Mouse (Mus musculus) bone marrow macrophage, adult 2 months (primary cell): ENCODE measurements around the gene Dip2b. TPM values are rescaled to one million over a fixed set of nuclear protein-coding genes. Genes with fewer than 3 reads are reported as not detected.
A peak's percentile ranks its signal among the peaks of the same experiment; 100 is the strongest.

Experiments
- H3K27ac ChIP-seq: 2 replicates; pipeline ENCODE4 v1.5.1; 2012; ENCODE audit warnings: low read depth, low read length; ENCODE audit not compliant: insufficient read depth
- H3K4me1 ChIP-seq: 2 replicates; pipeline ENCODE4 v1.6.1; 2012; ENCODE audit warnings: low read length; ENCODE audit not compliant: control insufficient read depth, insufficient read depth
- H3K4me3 ChIP-seq: 2 replicates; pipeline ENCODE4 v1.5.1; 2012; ENCODE audit warnings: mild to moderate bottlenecking, low read length, moderate library complexity; ENCODE audit not compliant: insufficient read depth
- CTCF ChIP-seq: IDR thresholded peaks from 2 replicates; pipeline ENCODE4 v1.5.1; 2012; ENCODE audit warnings: low read depth, mild to moderate bottlenecking, low read length, moderate library complexity
- POLR2A ChIP-seq: IDR thresholded peaks from 2 replicates; pipeline ENCODE4 v1.6.1; 2012; ENCODE audit warnings: mild to moderate bottlenecking, low read depth, low read length, borderline replicate concordance
- polyA plus RNA-seq: library from polyadenylated mRNA; stranded (reverse); fragments of >200 nt; gene quantifications from 2 replicates; pipeline ENCODE4 v1.2.4, GENCODE M21; 2012; ENCODE audit not compliant: missing spikeins, insufficient read depth, insufficient read length

Gene Dip2b
- polyA plus RNA-seq, 1 experiment = 33.0 TPM

GRCm38 (mm10) chr15:100061377-100061776 lies 22.9 kb downstream of the Dip2b start:
- peaks cover 29% of the 10 kb centered on the region for H3K4me1 ChIP-seq
- TF ChIP-seq CTCF (no peak), POLR2A (no peak)
- H3K4me3 ChIP-seq = no peak overlapping the region
- H3K27ac ChIP-seq = no peak overlapping the region

GRCm38 (mm10) chr15:100063229-100063773 lies 24.8 kb downstream of the Dip2b start:
- TF ChIP-seq CTCF = no peak
- no peak for TF ChIP-seq POLR2A
- H3K4me3 ChIP-seq = no peak overlapping the region
- peaks cover 30% of the 10 kb centered on the region for H3K4me1 ChIP-seq
- no peak overlapping the region for H3K27ac ChIP-seq

GRCm38 (mm10) chr15:100066702-100067101 lies 28.2 kb downstream of the Dip2b start:
- Histone ChIP-seq H3K27ac (no peak overlapping the region), H3K4me3 (no peak overlapping the region), H3K4me1 (peaks cover 19% of the 10 kb centered on the region)
- TF ChIP-seq CTCF (no peak), POLR2A (no peak)

- no peak for TF ChIP-seq POLR2A
- TF ChIP-seq CTCF = no peak
- Histone ChIP-seq H3K27ac (no peak overlapping the region), H3K4me1 (peaks cover 14% of the 10 kb centered on the region), H3K4me3 (no peak overlapping the region)
These were observed 30.6 kb downstream of the Dip2b start for GRCm38 (mm10) chr15:100069101-100069500.

- no peak overlapping the region for H3K27ac ChIP-seq
- no peak for TF ChIP-seq CTCF
- no peak overlapping the region for H3K4me3 ChIP-seq
- peaks cover 14% of the 10 kb centered on the region for H3K4me1 ChIP-seq
These were observed 31.6 kb downstream of the Dip2b start for GRCm38 (mm10) chr15:100070021-100070420.

- Histone ChIP-seq H3K4me3 (no peak overlapping the region), H3K27ac (no peak overlapping the region), H3K4me1 (peaks cover 9% of the 10 kb centered on the region)
- TF ChIP-seq POLR2A (no peak), CTCF (no peak)
These were observed 33.4 kb downstream of the Dip2b start for GRCm38 (mm10) chr15:100071819-100072218.

GRCm38 (mm10) chr15:100073696-100074453 lies 35.4 kb downstream of the Dip2b start:
- Histone ChIP-seq H3K27ac (no peak overlapping the region), H3K4me1 (0 out of 2 replicates have a peak, but pooled peaks cover 2% of the 10 kb centered on the region), H3K4me3 (no peak overlapping the region)
- no peak for TF ChIP-seq POLR2A
- no peak for TF ChIP-seq CTCF

- no peak for TF ChIP-seq CTCF
- TF ChIP-seq POLR2A = no peak
- peaks cover 3% of the 10 kb centered on the region for H3K4me1 ChIP-seq
- H3K27ac ChIP-seq = no peak overlapping the region
- H3K4me3 ChIP-seq = no peak overlapping the region
These were observed 36.3 kb downstream of the Dip2b start for GRCm38 (mm10) chr15:100074754-100075153.

GRCm38 (mm10) chr15:100076362-100076761 lies 37.9 kb downstream of the Dip2b start:
- Histone ChIP-seq H3K4me3 (no peak overlapping the region), H3K4me1 (peaks cover 12% of the 10 kb centered on the region), H3K27ac (no peak overlapping the region)
- TF ChIP-seq POLR2A (no peak), CTCF (no peak)

- Histone ChIP-seq H3K4me1 (peaks cover 50% of the 10 kb centered on the region), H3K27ac (peak overlapping the region; percentile 69), H3K4me3 (peak overlapping the region; percentile 19; the same call in 1 of the 2 replicates)
- TF ChIP-seq CTCF = no peak
- TF ChIP-seq POLR2A = no peak
These were observed 42.5 kb downstream of the Dip2b start for GRCm38 (mm10) chr15:100080833-100081477.
